Mouse (Mus musculus): ENCODE measurements around the gene Zfand3. TPM values are rescaled to one million over a fixed set of nuclear protein-coding genes. Genes with fewer than 3 reads are reported as not detected.

Zfand3 gene
- total RNA-seq, 2 experiments from 2014 or later, result 114 to 122 TPM

- DNase-seq (ENCODE audit: low spot score in 2 of 2), result no peak
These were observed 173.9 kb downstream of the Zfand3 start for GRCm38 (mm10) chr17:30178402-30178801.

GRCm38 (mm10) chr17:30180197-30180596, 175.7 kb downstream of the Zfand3 start:
- intact Hi-C loops (cut with DNase I), result no loop called here
- DNase-seq (ENCODE audit: low spot score in 2 of 2), result no peak

More at GRCm38 (mm10) chr17:30178402-30178801, 173.9 kb downstream of the Zfand3 start:
- intact Hi-C loops (cut with DNase I), result no loop called here

GRCm38 (mm10) chr17:30181554-30181953, 177.0 kb downstream of the Zfand3 start:
- intact Hi-C loops (cut with DNase I), result no loop called here

GRCm38 (mm10) chr17:30182063-30182462, 177.5 kb downstream of the Zfand3 start:
- intact Hi-C loops (cut with DNase I), result no loop called here
- no peak for DNase-seq (ENCODE audit: low spot score in 2 of 2)

More at GRCm38 (mm10) chr17:30181554-30181953, 177.0 kb downstream of the Zfand3 start:
- no peak for DNase-seq (ENCODE audit: low spot score in 2 of 2)

GRCm38 (mm10) chr17:30183561-30183960, 179.0 kb downstream of the Zfand3 start:
- intact Hi-C loops (cut with DNase I), result no loop called here
- DNase-seq (ENCODE audit: low spot score in 2 of 2), result no peak

DNA sequence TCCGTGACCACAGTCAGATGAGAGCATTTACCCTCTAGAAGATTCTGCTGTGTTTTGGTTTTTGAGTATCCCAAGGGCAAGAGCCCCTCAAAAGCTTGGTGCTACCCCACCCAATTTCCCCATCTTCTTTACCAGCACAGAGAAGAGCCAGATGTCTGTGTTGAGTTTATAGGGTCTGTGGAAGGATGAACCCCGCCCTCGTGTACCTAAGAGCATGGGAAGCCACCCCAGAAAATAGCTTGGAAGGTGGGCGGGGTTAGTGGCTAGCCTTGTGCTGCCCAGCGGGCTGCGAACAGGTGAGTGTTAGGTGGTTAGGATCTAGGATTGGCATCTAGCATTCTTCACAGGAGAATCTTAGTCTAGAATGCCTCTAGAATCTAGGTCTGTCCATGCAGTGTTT, 182.6 kb downstream of the Zfand3 start:
- intact Hi-C loops (cut with DNase I), result no loop called here
- DNase-seq (ENCODE audit: low spot score in 2 of 2), result peak in 1 of 2 experiments; percentile 1

GRCm38 (mm10) chr17:30187581-30187980, 183.0 kb downstream of the Zfand3 start:
- intact Hi-C loops (cut with DNase I), result no loop called here
- DNase-seq (ENCODE audit: low spot score in 2 of 2), result peak in 1 of 2 experiments; percentile 61

GRCm38 (mm10) chr17:30188031-30188981, 183.8 kb downstream of the Zfand3 start:
- intact Hi-C loops (cut with DNase I), result no loop called here
- DNase-seq (ENCODE audit: low spot score in 2 of 2), result peak in 1 of 2 experiments; percentile 78

DNA sequence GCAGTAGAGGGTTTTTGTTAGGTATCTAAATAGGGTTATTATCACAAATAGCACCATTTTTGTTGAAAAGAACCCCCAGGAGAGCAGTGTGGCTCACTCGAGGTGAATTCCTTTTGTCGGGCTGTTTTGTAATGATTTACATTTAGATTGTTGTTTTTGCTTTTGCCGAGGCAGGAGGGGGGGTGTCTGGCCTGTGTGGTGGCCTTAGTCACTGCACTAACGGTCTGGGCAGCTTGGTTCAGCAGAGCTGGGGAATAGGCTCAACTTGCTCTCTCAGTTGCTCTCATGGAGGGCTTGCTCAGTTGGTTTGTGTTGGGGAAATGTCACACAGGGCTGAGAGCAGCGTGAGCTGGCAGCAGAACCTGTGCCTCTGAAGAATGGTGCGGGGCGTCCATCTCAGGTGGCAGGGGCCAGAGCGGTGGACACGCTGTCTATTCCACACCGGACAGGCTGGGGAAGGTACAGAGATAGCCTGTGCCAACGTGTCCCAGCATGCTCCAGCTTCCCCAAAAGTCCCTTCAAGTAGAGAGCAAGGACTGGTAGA, 186.6 kb downstream of the Zfand3 start:
- intact Hi-C loops (cut with DNase I), result no loop called here
- DNase-seq (ENCODE audit: low spot score in 2 of 2), result peak in 1 of 2 experiments; percentile 1

DNA sequence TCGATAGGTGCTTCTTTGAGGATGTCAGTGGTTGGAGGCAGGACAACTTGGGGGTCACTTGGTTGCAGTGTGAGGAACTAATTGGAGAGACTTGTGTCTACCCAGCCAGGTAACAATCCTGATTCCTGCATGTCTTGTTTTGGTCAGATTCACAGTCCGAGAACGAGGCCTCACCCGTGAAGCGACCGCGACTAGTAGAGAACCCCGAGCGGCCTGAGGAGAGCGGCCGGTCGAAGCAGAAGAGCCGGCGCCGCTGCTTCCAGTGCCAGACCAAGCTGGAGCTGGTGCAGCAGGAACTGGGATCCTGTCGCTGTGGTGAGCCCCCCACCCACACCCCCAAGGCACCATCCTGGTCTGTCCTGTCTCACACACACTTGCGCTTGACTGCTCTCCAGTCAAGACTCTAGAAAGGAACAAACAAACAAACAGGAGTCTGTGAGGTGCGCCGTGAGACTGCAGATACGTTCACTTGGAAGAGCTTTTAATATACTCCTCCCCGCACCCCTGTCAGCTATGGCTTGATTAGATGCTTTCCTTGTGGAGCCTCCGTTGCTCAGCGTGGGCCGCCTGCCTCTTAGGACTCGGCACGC, 188.0 kb downstream of the Zfand3 start:
- intact Hi-C loops (cut with DNase I), result no loop called here
- DNase-seq (ENCODE audit: low spot score in 2 of 2), result peak in 1 of 2 experiments; percentile 48

GRCm38 (mm10) chr17:30193615-30194014, 189.1 kb downstream of the Zfand3 start:
- no peak for DNase-seq (ENCODE audit: low spot score in 2 of 2)
- intact Hi-C loops (cut with DNase I), result loop anchor here (2.0 kb wide), 1 partner anchor 79 kb away; no protein-coding TSS in a partner anchor

GRCm38 (mm10) chr17:30194091-30194490, 189.6 kb downstream of the Zfand3 start:
- DNase-seq (ENCODE audit: low spot score in 2 of 2), result peak in 1 of 2 experiments; percentile 3

DNA sequence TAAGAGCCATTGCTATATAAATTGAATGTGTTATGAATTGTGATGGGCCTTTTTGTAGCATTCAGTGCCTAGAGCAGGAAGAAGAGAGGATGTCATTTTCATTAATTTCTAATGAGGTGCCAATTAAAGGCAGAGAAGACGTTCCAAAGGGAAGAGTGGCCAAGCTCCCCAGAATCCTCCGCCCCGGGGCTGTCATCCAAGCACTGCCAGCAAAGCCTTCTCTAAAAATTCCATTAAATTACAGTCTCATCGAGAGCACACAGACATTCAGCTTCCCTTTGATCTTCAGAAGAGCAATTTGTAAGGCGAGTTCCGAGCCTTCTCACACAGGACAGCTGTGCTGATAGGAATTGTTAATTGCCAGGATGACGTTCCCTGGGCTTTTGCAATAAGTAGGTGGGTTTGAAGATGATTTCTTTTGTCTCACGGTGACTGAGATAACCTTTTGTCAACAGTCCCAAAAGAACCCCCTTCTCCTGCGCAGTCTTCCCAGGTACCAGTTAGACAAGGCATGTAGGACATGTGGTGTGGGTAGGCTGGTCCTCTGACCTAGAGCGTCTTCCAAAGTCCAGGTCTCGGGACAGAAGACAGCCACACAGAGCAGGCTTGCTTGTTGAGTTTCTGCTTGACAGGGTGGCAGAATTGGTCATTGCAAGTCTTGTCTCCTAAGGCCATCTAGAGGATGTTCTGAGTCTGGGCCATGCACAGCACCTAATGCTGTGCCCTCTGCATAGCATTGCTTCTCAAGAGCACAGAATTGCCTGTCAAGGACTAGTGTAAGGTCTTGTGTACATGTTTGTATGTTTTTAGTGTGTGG, 190.3 kb downstream of the Zfand3 start:
- DNase-seq (ENCODE audit: low spot score in 2 of 2), result peak in 1 of 2 experiments; percentile 19
- intact Hi-C loops (cut with DNase I), result loop anchor here (2.0 to 5.0 kb wide), 3 partner anchors 80 to 218 kb away; no protein-coding TSS in a partner anchor

More at GRCm38 (mm10) chr17:30194091-30194490, 189.6 kb downstream of the Zfand3 start:
- intact Hi-C loops (cut with DNase I), result loop anchor here (2.0 kb wide), 1 partner anchor 79 kb away; no protein-coding TSS in a partner anchor

- peak in 1 of 2 experiments; percentile 12 for DNase-seq (ENCODE audit: low spot score in 2 of 2)
- intact Hi-C loops (cut with DNase I), result loop anchor here (2.0 to 5.0 kb wide), 3 partner anchors 81 to 218 kb away; no protein-coding TSS in a partner anchor
These were observed 191.2 kb downstream of the Zfand3 start for GRCm38 (mm10) chr17:30195591-30196183.

DNA sequence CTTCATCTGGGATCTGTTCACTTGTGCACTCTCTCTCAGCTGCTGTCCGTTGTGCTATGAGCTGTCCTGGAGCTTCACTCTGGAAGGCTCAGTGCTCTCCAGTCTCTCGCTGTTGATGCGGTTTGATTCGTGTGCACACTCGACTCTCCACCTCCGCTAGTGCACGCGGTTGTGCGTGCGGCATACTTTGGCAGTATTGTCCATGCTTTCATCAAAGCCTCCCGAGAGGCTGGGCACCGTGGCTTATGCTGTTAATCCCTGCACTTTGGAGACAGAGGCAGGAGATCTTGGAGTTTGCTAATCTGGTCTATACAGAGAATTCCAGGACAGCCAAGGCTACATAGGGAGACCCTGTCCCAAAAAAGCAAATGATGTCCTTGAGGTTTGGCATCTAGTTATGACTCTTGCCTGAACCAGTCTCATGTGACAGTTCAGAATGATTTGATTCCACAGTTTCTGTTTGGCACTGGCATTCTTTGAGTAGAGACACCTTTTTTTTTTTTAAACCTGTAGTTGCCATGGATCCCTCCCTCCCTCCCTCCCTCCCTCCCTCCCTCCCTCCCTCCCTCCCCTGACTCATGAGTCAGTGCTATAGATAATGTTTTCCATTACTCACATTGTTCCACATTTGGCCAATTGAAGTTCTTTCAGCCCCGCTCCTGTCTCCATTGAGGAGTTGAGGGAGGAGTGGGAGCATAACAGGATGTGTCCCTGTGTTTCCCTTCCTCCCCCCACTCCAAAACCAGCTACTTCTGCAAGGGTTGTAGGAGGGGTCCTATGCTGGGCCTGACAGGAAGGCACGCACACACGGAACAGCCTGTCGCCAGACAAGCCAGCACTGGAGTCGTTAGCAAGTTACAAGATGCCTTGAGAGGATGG, 192.1 kb downstream of the Zfand3 start:
- DNase-seq (ENCODE audit: low spot score in 2 of 2), result peak in 1 of 2 experiments; percentile 87
- intact Hi-C loops (cut with DNase I), result loop anchor here (5.0 kb wide), 2 partner anchors 189 to 219 kb away; no protein-coding TSS in a partner anchor

GRCm38 (mm10) chr17:30197280-30198030, 192.9 kb downstream of the Zfand3 start:
- DNase-seq (ENCODE audit: low spot score in 2 of 2), result no peak
- intact Hi-C loops (cut with DNase I), result loop anchor here (5.0 kb wide), 2 partner anchors 190 to 220 kb away; no protein-coding TSS in a partner anchor

- no peak for DNase-seq (ENCODE audit: low spot score in 2 of 2)
- intact Hi-C loops (cut with DNase I), result loop anchor here (5.0 kb wide), 2 partner anchors 191 to 221 kb away; no protein-coding TSS in a partner anchor
These were observed 193.9 kb downstream of the Zfand3 start for GRCm38 (mm10) chr17:30198422-30198821.
